Mouse (Mus musculus): ENCODE measurements at regions not wholly inside any gene's neighbourhood (a gene's known extent, or its start where the extent isn't known, plus 50 kb on each side); places are given as distances from the start of the nearest gene placed in this dataset.

GRCm38 (mm10) chr14:99451110-99451795, 152.8 kb downstream of the Klf5 start:
- H3K36me3 ChIP-seq (ENCODE audit: control insufficient read depth in 1 of 2, insufficient read depth in 2 of 2, low read length in 2 of 2) = no peaks in the 10 kb centered on the region; a peak in 1 of 4 replicates
- no peak overlapping the region for H3K4me3 ChIP-seq (ENCODE audit: control insufficient read depth in 1 of 2, insufficient read depth in 1 of 2, low read depth in 2 of 2, low read length in 2 of 2)
- H3K27me3 ChIP-seq (ENCODE audit: control insufficient read depth in 1 of 2, insufficient read depth in 2 of 2, low read length in 2 of 2) = no peaks in the 10 kb centered on the region
- peaks cover 0 to 3% of the 10 kb centered on the region in 2 experiments; a peak in 2 of 4 replicates for H3K4me1 ChIP-seq (ENCODE audit: control insufficient read depth in 1 of 2, insufficient read depth in 2 of 2, low read length in 2 of 2)
- H3K9me3 ChIP-seq (replicated peaks; ENCODE audit: insufficient read depth, low read length) = no peaks in the 10 kb centered on the region
- no peak overlapping the region for H3K9ac ChIP-seq (ENCODE audit: control insufficient read depth, low read depth, low read length, poor library complexity, severe bottlenecking)
- TF ChIP-seq EP300 (IDR thresholded peaks at IDR 0.05; ENCODE audit: low read depth in 1 of 2, low read length in 2 of 2) = no peak
- no peak for TF ChIP-seq UBTF (IDR thresholded peaks at IDR 0.05; ENCODE audit: borderline replicate concordance, insufficient read depth, low read depth, low read length)
- TF ChIP-seq MXI1 (IDR thresholded peaks at IDR 0.05; ENCODE audit: low read depth, low read length) = no peak
- TF ChIP-seq CTCF (IDR thresholded peaks at IDR 0.05 in 2 of 3, conservative IDR thresholded peaks at IDR 0.05 in 1 of 3; ENCODE audit: control insufficient read depth in 1 of 3, insufficient read depth in 1 of 3, low read depth in 2 of 3, low read length in 3 of 3, poor library complexity in 1 of 3, severe bottlenecking in 1 of 3) = no peak
- no peak for TF ChIP-seq JUND (IDR thresholded peaks at IDR 0.05; ENCODE audit: low read depth, low read length)
- no peak for TF ChIP-seq NRF1 (IDR thresholded peaks at IDR 0.05; ENCODE audit: insufficient read depth, low read depth, low read length, poor library complexity, severe bottlenecking)
- TF ChIP-seq SMC3 (IDR thresholded peaks at IDR 0.05; ENCODE audit: low read depth, low read length) = no peak
- no peak for TF ChIP-seq POLR2AphosphoS2 (IDR thresholded peaks at IDR 0.05; ENCODE audit: low read length)
- TF ChIP-seq BHLHE40 (IDR thresholded peaks at IDR 0.05; ENCODE audit: borderline replicate concordance, low read depth, low read length) = no peak
- no peak for TF ChIP-seq TBP (IDR thresholded peaks at IDR 0.05; ENCODE audit: low read depth, low read length)
- TF ChIP-seq ELF1 (IDR thresholded peaks at IDR 0.05; ENCODE audit: low read depth, low read length) = no peak
- no peak for TF ChIP-seq CHD1 (IDR thresholded peaks at IDR 0.05; ENCODE audit: low read depth, low read length)
- no peak overlapping the region for H3K27ac ChIP-seq (ENCODE audit: control insufficient read depth, low read depth, low read length)
- DNase-seq (ENCODE audit: low read depth, low spot score) = no peak
- H3K79me2 ChIP-seq (ENCODE audit: control insufficient read depth, insufficient read depth, low read length, poor library complexity) = no peaks in the 10 kb centered on the region

- Histone ChIP-seq H3K27me3 (ENCODE audit: control insufficient read depth in 1 of 2, insufficient read depth in 2 of 2, low read length in 2 of 2) (no peaks in the 10 kb centered on the region), H3K36me3 (ENCODE audit: control insufficient read depth in 1 of 2, insufficient read depth in 2 of 2, low read length in 2 of 2) (no peaks in the 10 kb centered on the region; a peak in 1 of 4 replicates), H3K9ac (ENCODE audit: control insufficient read depth, low read depth, low read length, poor library complexity, severe bottlenecking) (no peak overlapping the region), H3K79me2 (ENCODE audit: control insufficient read depth, insufficient read depth, low read length, poor library complexity) (no peaks in the 10 kb centered on the region), H3K9me3 (replicated peaks; ENCODE audit: insufficient read depth, low read length) (no peaks in the 10 kb centered on the region), H3K4me3 (ENCODE audit: control insufficient read depth in 1 of 2, insufficient read depth in 1 of 2, low read depth in 2 of 2, low read length in 2 of 2) (no peak overlapping the region), H3K27ac (ENCODE audit: control insufficient read depth, low read depth, low read length) (no peak overlapping the region), H3K4me1 (ENCODE audit: control insufficient read depth in 1 of 2, insufficient read depth in 2 of 2, low read length in 2 of 2) (peaks cover 0 to 2% of the 10 kb centered on the region in 2 experiments; a peak in 2 of 4 replicates)
- DNase-seq (ENCODE audit: low read depth, low spot score) = no peak
- TF ChIP-seq EP300 (IDR thresholded peaks at IDR 0.05; ENCODE audit: low read depth in 1 of 2, low read length in 2 of 2) (no peak), E2F4 (IDR thresholded peaks at IDR 0.05; ENCODE audit: borderline replicate concordance, low read depth, low read length) (no peak), POLR2A (IDR thresholded peaks at IDR 0.05; ENCODE audit: control insufficient read depth in 1 of 2, insufficient read depth in 1 of 2, low read depth in 1 of 2, low read length in 2 of 2, poor library complexity in 1 of 2) (no peak), CTCF (IDR thresholded peaks at IDR 0.05 in 2 of 3, conservative IDR thresholded peaks at IDR 0.05 in 1 of 3; ENCODE audit: control insufficient read depth in 1 of 3, insufficient read depth in 1 of 3, low read depth in 2 of 3, low read length in 3 of 3, poor library complexity in 1 of 3, severe bottlenecking in 1 of 3) (no peak), GABPA (IDR thresholded peaks at IDR 0.05; ENCODE audit: low read depth, low read length) (no peak), ZKSCAN1 (IDR thresholded peaks at IDR 0.05; ENCODE audit: low read depth, low read length) (no peak)
Measured at GRCm38 (mm10) chr14:99453916-99454315, 155.4 kb downstream of the Klf5 start.
